Mouse (Mus musculus): Measurements from ENCODE around the gene Rpl32. TPM values are rescaled to one million over a fixed set of nuclear protein-coding genes. Genes with fewer than 3 reads are reported as not detected.

The Rpl32 gene
- total RNA-seq (2015), result 2,908 and 2,972 TPM in 2 replicates
- 3,179 and 3,683 TPM in 2 replicates for total RNA-seq (2017)

GRCm38 (mm10) chr6:115808488-115809231 is at the start of gene Rpl32:
TSS of gene Rpl32 (minus strand) at chr6:115808747.
- ATAC-seq (ENCODE audit: poor library complexity, severe bottlenecking), result peak; percentile 93

GRCm38 (mm10) chr6:115856361-115856745 is 47.8 kb upstream of the Rpl32 start:
- no peak for ATAC-seq (ENCODE audit: poor library complexity, severe bottlenecking)

GRCm38 (mm10) chr6:115855733-115856360 is 47.3 kb upstream of the Rpl32 start:
- no peak for ATAC-seq (ENCODE audit: poor library complexity, severe bottlenecking)

GRCm38 (mm10) chr6:115854432-115854831 is 45.9 kb upstream of the Rpl32 start:
- ATAC-seq (ENCODE audit: poor library complexity, severe bottlenecking), result no peak

GRCm38 (mm10) chr6:115853985-115854384 is 45.4 kb upstream of the Rpl32 start:
- no peak for ATAC-seq (ENCODE audit: poor library complexity, severe bottlenecking)

GRCm38 (mm10) chr6:115853091-115853813 is 44.7 kb upstream of the Rpl32 start, which contains the start of the genes Mbd4 and Ift122:
TSS of gene Mbd4 (minus strand) at chr6:115853371.
TSS of gene Ift122 (plus strand) at chr6:115853470.
- ATAC-seq (ENCODE audit: poor library complexity, severe bottlenecking), result peak; percentile 99

GRCm38 (mm10) chr6:115852446-115853090 is 44.0 kb upstream of the Rpl32 start:
- ATAC-seq (ENCODE audit: poor library complexity, severe bottlenecking), result no peak

- no peak for ATAC-seq (ENCODE audit: poor library complexity, severe bottlenecking)
These were observed 40.2 kb upstream of the Rpl32 start for GRCm38 (mm10) chr6:115848598-115849304.

GRCm38 (mm10) chr6:115846640-115847411 is 38.3 kb upstream of the Rpl32 start:
- peak; percentile 94 for ATAC-seq (ENCODE audit: poor library complexity, severe bottlenecking)

GRCm38 (mm10) chr6:115845006-115845405 is 36.5 kb upstream of the Rpl32 start:
- no peak for ATAC-seq (ENCODE audit: poor library complexity, severe bottlenecking)

- no peak for ATAC-seq (ENCODE audit: poor library complexity, severe bottlenecking)
These were observed 30.2 kb upstream of the Rpl32 start for GRCm38 (mm10) chr6:115838745-115839144.

- ATAC-seq (ENCODE audit: poor library complexity, severe bottlenecking), result peak; percentile 99
These were observed 29.6 kb upstream of the Rpl32 start, which contains the start of gene Efcab12 for GRCm38 (mm10) chr6:115838161-115838597. TSS of gene Efcab12 (minus strand) at chr6:115838412.

- ATAC-seq (ENCODE audit: poor library complexity, severe bottlenecking), result no peak
These were observed 25.3 kb upstream of the Rpl32 start for GRCm38 (mm10) chr6:115833861-115834260.

GRCm38 (mm10) chr6:115832152-115832850 is 23.8 kb upstream of the Rpl32 start:
- ATAC-seq (ENCODE audit: poor library complexity, severe bottlenecking), result no peak

GRCm38 (mm10) chr6:115830779-115831601 is 22.4 kb upstream of the Rpl32 start:
- ATAC-seq (ENCODE audit: poor library complexity, severe bottlenecking), result no peak

- ATAC-seq (ENCODE audit: poor library complexity, severe bottlenecking), result peak; percentile 99
These were observed 15.4 kb upstream of the Rpl32 start for GRCm38 (mm10) chr6:115823850-115824464.

GRCm38 (mm10) chr6:115821216-115821993 is 12.9 kb upstream of the Rpl32 start:
- ATAC-seq (ENCODE audit: poor library complexity, severe bottlenecking), result no peak

All from megakaryocyte, adult 5-6 weeks (primary cell).